Mouse (Mus musculus) thymus, adult 2 months (tissue): ENCODE results near the gene Auts2.

Experiments
- CTCF ChIP-seq: fragments of 200-500 bp; IDR thresholded peaks from 2 replicates; pipeline ENCODE4 v1.5.1; 2012; ENCODE audit warnings: mild to moderate bottlenecking, control low read depth, low read length, moderate library complexity, borderline replicate concordance; ENCODE audit not compliant: control insufficient read depth, poor library complexity, insufficient read depth; ENCODE audit errors: extremely low read depth
- POLR2A ChIP-seq: fragments of 200-500 bp; IDR thresholded peaks from 2 replicates; pipeline ENCODE4 v1.6.1; 2012; ENCODE audit warnings: mild to moderate bottlenecking, low read length, control low read depth, moderate library complexity; ENCODE audit not compliant: control insufficient read depth, poor library complexity, insufficient read depth; ENCODE audit errors: extremely low read depth

GRCm38 (mm10) chr5:131616113-131616876, 926.8 kb downstream of the Auts2 start:
- TF ChIP-seq CTCF (no peak), POLR2A (no peak)
